Mouse (Mus musculus) ZHBTc4 (cell line): ENCODE data around the gene Col6a2.

Experiments
- DNase-seq: peaks from one replicate; pipeline ENCODE4 v3.0.0-alpha.2; 2011; ENCODE audit warnings: low read depth, low spot score

The Col6a2 gene

GRCm38 (mm10) chr10:76636026-76636425, 12.6 kb upstream of the Col6a2 start:
- DNase-seq, result no peak

GRCm38 (mm10) chr10:76634584-76634983, 11.2 kb upstream of the Col6a2 start:
- DNase-seq, result no peak

- no peak for DNase-seq
Observed at GRCm38 (mm10) chr10:76634094-76634571, 10.7 kb upstream of the Col6a2 start.

GRCm38 (mm10) chr10:76632630-76633029, 9.2 kb upstream of the Col6a2 start:
- DNase-seq, result no peak

GRCm38 (mm10) chr10:76630657-76631056, 7.2 kb upstream of the Col6a2 start:
- no peak for DNase-seq

GRCm38 (mm10) chr10:76627714-76628113, 4.3 kb upstream of the Col6a2 start:
- DNase-seq, result no peak

- no peak for DNase-seq
Observed at GRCm38 (mm10) chr10:76624903-76625302, 1.5 kb upstream of the Col6a2 start.

GRCm38 (mm10) chr10:76623734-76624133, 304 bp upstream of the Col6a2 start:
- no peak for DNase-seq

- no peak for DNase-seq
Observed at GRCm38 (mm10) chr10:76622411-76622810, 1.0 kb downstream of the Col6a2 start.

- DNase-seq, result no peak
Observed at GRCm38 (mm10) chr10:76612473-76612872, 11.0 kb downstream of the Col6a2 start.

- no peak for DNase-seq
Observed at GRCm38 (mm10) chr10:76602690-76603089, 20.7 kb downstream of the Col6a2 start.

- peak; percentile 19 for DNase-seq
Observed at GRCm38 (mm10) chr10:76596338-76596737, 27.1 kb downstream of the Col6a2 start.

- DNase-seq, result no peak
Observed at GRCm38 (mm10) chr10:76590197-76590596, 33.2 kb downstream of the Col6a2 start.

- no peak for DNase-seq
Observed at GRCm38 (mm10) chr10:76586190-76586589, 37.2 kb downstream of the Col6a2 start.

- no peak for DNase-seq
Observed at GRCm38 (mm10) chr10:76584138-76584537, 39.3 kb downstream of the Col6a2 start.

GRCm38 (mm10) chr10:76576920-76577319, 46.5 kb downstream of the Col6a2 start:
- no peak for DNase-seq

GRCm38 (mm10) chr10:76575374-76575773, 48.1 kb downstream of the Col6a2 start, which contains the start of gene Ftcd:
Ftcd (plus strand) TSS chr10:76575648.
- no peak for DNase-seq

GRCm38 (mm10) chr10:76572151-76572550, 51.3 kb downstream of the Col6a2 start:
- no peak for DNase-seq

GRCm38 (mm10) chr10:76571070-76571469, 52.4 kb downstream of the Col6a2 start:
- DNase-seq, result no peak

- peak; percentile 39 for DNase-seq
Observed at GRCm38 (mm10) chr10:76569996-76570685, 53.3 kb downstream of the Col6a2 start.

- DNase-seq, result no peak
Observed at GRCm38 (mm10) chr10:76561972-76562371, 61.5 kb downstream of the Col6a2 start, which contains the start of gene Spatc1l. Spatc1l (plus strand) TSS chr10:76562272.

- no peak for DNase-seq
Observed at GRCm38 (mm10) chr10:76554061-76554460, 69.4 kb downstream of the Col6a2 start.

- peak; percentile 56 for DNase-seq
Observed at GRCm38 (mm10) chr10:76551556-76551955, 71.9 kb downstream of the Col6a2 start.
